Mouse (Mus musculus) gastrocnemius, adult 2 months (tissue): ENCODE results near the gene Bag5. TPM values are rescaled to one million over a fixed set of nuclear protein-coding genes. Genes with fewer than 3 reads are reported as not detected.
"Not testable (repeated sequence)": the region's sequence is repeated elsewhere in the genome, so short reads cannot be mapped to it uniquely, and the experiment has no call there.

Source experiments
- DNase-seq: peaks from one replicate; pipeline ENCODE4 v3.0.0; 2022
- H3K27ac ChIP-seq: fragments of 200-600 bp; 2 replicates; pipeline ENCODE4 v1.8.1; 2022; ENCODE audit warnings: mild to moderate bottlenecking
- H3K4me3 ChIP-seq: fragments of 200-600 bp; 2 replicates; pipeline ENCODE4 v1.8.1; 2022; ENCODE audit warnings: mild to moderate bottlenecking, moderate library complexity
- CTCF ChIP-seq: fragments of 200-600 bp; IDR thresholded peaks from 2 replicates; pipeline ENCODE4 v1.8.1; 2022; ENCODE audit warnings: antibody characterized with exemption, mild to moderate bottlenecking, moderate library complexity
- intact Hi-C: fragments of 180-260 bp; cut with DNase I; formaldehyde crosslinking; loops from one replicate; pipeline ENCODE4 v1.15.1; 2025
- total RNA-seq, 2 experiments: library from RNA; stranded (reverse); gene quantifications; 2 replicates each; pipeline ENCODE4 v1.2.3; 2021

The Bag5 gene
- total RNA-seq, 2 experiments from 2014 or later, result 14.7 to 19.2 TPM

DNA sequence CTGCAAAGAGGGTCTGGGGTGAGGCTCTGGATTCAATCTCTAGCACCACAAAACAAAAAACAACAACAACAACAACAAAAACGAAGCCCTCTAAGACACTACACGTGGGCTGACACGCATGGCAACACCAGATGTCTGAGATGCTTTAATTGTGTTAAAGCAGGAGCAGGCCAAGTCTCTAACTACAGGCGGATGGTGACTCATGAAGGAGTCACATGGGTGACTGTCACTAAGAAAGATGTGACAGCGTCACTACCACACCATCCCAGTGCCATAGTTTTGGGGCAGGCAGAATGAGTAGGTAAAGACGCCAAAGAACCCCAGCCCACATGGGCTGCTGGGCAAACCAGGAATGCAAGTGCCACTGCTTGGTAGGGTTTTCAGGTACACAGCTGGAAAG lies 39.4 kb upstream of the Bag5 start:
- TF ChIP-seq CTCF, result no peak
- H3K27ac ChIP-seq, result peak overlapping the region; percentile 48
- intact Hi-C loops, result no loop called here
- DNase-seq, result no peak
- no peak overlapping the region for H3K4me3 ChIP-seq

DNA sequence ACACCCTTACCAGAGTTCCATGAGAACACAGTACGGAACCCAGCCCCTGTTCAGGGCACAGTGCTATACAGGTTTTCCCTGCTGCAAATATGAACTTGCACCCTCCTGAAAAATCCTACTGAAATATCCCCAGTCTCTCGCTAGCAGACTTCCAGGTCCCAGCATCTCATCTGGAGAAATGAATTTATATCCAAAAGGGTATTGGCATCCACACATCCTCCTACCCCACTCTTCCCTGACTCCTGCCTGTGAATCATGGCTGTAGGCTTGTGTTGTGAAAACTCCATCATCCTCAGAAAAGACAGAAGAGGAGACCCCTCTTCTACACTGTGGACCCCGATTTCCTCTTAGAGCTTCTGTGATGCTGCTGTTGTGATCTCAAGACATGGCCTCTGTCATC lies 37.7 kb upstream of the Bag5 start:
- DNase-seq, result no peak
- Histone ChIP-seq H3K4me3 (no peak overlapping the region), H3K27ac (no peak overlapping the region)
- intact Hi-C loops, result no loop called here
- no peak for TF ChIP-seq CTCF

DNA sequence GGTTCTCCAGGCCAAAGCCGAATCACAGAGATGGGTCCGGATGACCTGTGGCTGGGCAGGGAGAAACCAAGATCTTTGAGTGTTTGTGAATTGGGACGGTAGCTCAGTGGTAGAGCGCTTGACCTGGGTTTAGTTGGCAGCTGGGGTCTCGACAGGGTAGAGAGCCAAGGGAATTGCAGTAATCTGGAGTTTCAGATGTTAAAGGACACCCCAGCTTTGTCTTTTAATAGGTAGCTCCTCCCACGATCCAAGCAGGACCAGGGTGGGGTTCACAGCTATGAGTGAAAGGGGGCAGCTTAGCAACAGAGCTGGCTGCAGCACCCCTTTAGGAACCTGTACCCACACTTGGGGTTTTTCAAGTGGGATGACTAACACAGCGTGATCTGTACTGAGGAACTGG lies 34.4 kb upstream of the Bag5 start:
- no peak for DNase-seq
- no peak for TF ChIP-seq CTCF
- H3K4me3 ChIP-seq, result no peak overlapping the region
- intact Hi-C loops, result loop anchor here (10.0 kb wide), 1 partner anchor 207 kb away; no protein-coding TSS in a partner anchor
- H3K27ac ChIP-seq, result no peak overlapping the region

DNA sequence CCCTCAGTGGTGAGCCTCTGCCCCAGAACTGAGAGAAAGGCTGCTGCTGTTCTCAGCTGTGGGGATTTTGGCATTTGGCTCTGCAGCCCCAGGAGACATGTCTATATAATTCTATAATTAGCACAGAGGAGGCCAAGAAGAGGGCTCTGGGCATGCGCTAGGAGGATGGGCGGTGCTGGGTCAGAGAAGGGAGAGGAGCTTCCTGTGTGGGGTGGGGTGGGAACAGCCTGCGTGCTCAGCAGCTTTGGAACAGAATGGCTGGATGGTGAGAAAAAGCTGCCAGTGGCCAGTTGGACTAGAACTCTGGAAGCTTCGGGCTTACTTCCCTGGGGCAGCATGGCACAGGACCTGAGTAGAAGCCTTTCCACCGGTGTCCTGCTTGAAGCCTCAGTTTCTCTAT lies 33.0 kb upstream of the Bag5 start:
- H3K4me3 ChIP-seq, result peak overlapping the region; percentile 57
- peak overlapping the region; percentile 73 for H3K27ac ChIP-seq
- no peak for TF ChIP-seq CTCF
- intact Hi-C loops, result loop anchor here (10.0 kb wide), 1 partner anchor 209 kb away; no protein-coding TSS in a partner anchor
- peak; percentile 89 for DNase-seq

DNA sequence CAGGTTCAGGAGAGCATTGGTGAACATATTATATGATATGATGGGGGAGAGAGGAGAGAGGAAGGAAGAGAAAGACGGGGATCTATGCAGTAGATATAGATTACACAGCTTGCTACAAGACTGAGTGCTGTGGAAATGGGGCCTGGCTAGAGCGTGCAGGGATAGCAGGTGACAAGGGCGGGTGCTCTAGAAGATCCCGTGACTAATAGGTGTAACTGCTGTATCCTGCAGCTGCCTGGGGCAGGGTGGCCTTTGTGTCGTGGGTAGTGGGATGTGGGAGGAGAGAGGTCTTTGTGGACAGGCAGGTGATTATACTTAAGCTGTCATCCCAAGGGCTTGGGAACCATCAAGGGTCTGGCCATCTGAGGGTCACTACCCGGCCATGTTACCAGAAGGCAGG lies 32.2 kb upstream of the Bag5 start:
- H3K27ac ChIP-seq, result peak overlapping the region; percentile 73
- TF ChIP-seq CTCF, result no peak

DNA sequence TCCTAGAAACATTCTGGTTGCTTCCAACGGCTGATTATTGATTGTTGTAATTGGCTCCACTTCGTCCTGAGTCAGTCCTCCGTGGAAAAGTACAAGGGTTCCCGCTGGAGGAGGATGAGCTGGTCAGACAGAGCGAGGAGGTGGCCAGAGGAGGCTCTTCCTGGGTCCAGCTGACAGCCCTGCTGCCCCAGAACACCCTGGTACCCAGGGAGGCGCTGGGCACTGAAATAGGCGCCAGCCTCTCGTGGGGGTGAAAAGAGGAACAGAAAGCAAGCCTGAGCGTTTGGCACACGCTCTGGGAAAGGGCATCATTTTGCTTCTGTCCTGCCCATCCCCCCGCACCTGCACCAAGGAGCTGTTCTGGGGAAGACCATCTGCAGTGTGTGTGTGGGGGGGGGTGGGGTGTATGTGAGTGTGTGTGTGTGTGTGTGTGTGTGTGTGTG lies 30.9 kb upstream of the Bag5 start:
- Histone ChIP-seq H3K27ac (peak overlapping the region; percentile 49; the same call in 1 of the 2 replicates), H3K4me3 (no peak overlapping the region)
- DNase-seq, result peak; percentile 49
- intact Hi-C loops, result loop anchor here (10.0 kb wide), 1 partner anchor 211 kb away; no protein-coding TSS in a partner anchor
- TF ChIP-seq CTCF, result no peak

More for the DNA sequence above, 32.2 kb upstream of the Bag5 start:
- no peak overlapping the region for H3K4me3 ChIP-seq
- no peak for DNase-seq
- intact Hi-C loops, result loop anchor here (10.0 kb wide), 1 partner anchor 210 kb away; no protein-coding TSS in a partner anchor

DNA sequence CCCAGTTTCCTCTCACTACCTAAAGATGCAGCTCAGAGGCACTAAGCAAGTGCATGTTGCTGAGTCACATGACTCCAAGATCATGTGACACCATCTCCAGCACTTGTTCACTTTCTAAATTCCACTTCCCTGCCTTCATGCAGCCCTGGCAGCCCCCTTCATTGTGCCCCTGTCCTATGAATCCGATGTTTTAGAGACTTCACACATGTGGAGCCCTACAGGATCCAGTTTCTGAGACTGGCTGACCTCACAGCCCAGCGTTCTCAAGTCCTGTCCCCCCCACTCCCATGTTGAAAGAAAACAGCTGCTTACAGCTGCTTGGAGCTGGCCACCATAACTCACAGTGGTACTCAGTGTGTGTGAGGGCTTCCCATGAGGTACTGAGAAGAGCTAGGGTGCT lies 30.4 kb upstream of the Bag5 start:
- peak overlapping the region; percentile 49 for H3K27ac ChIP-seq
- no peak for DNase-seq
- intact Hi-C loops, result loop anchor here (10.0 kb wide), 1 partner anchor 211 kb away; no protein-coding TSS in a partner anchor

DNA sequence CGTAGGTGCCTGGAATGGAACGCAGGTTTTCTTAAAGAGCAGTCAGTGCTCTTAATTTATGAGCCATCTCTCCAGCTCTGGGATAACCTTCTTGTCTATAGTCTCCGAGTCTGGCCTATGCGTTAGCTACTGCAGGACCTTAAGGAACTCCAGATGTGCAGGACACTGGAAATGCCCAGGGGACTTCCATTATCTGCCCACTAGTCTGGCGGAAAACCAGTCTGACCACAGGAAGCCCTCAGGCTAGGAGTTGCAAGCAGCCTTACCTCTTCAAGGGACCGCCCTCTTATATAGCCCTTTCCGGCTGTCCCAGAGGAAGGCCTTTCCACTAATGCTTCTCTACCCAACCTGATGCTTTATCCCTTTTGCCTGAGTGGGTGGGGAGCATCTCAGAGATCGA lies 28.3 kb upstream of the Bag5 start:
- intact Hi-C loops, result loop anchor here (10.0 kb wide), 1 partner anchor 213 kb away; no protein-coding TSS in a partner anchor
- no peak for DNase-seq
- H3K4me3 ChIP-seq, result no peak overlapping the region

More for the DNA sequence above, 30.4 kb upstream of the Bag5 start:
- no peak overlapping the region for H3K4me3 ChIP-seq
- TF ChIP-seq CTCF, result no peak

DNA sequence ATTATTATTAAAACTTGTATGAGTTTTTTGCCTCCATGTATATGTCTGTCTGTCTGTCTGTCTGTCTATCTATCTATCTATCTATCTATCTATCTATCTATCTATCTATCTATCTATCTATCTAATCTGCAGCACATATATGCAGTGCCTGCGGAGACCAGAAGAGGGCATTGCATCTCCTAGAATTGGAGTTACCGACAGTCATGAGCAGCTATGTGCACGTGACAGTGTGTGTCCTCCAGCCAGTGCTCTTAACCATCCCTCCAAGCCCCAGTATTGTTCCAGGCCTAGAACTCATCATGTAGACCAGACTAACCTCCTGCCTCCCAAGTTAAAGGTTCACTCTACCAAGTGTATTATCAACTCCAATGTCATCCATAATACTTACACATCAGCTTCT lies 25.7 kb upstream of the Bag5 start:
- Histone ChIP-seq H3K4me3 (no peak overlapping the region), H3K27ac (no peak overlapping the region)
- TF ChIP-seq CTCF, result peak; percentile 65
- peak; percentile 77 for DNase-seq
- intact Hi-C loops, result no loop called here

More for the DNA sequence above, 28.3 kb upstream of the Bag5 start:
- TF ChIP-seq CTCF, result no peak
- H3K27ac ChIP-seq, result no peak overlapping the region

DNA sequence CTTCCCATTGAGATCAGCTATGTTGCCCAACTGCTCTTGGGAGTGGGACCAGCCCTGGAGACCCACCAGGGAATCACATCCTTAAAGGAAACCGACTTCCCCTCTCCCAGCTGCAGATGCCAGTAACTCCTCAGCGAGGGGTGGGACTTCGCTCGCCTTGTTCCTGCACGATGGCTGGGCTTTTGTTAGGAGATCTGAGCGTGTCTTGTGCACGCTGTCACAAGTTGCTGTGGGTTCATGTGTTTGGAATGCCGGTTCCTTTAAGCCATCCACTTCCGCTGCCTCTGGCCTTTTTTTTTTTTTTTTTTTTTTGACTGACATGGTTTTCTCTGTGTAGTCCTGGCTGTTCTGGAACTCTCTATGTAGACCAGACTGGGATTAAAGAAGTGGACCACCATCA lies 24.3 kb upstream of the Bag5 start:
- no peak for DNase-seq
- TF ChIP-seq CTCF, result no peak
- Histone ChIP-seq H3K27ac (no peak overlapping the region), H3K4me3 (no peak overlapping the region)
- intact Hi-C loops, result no loop called here

DNA sequence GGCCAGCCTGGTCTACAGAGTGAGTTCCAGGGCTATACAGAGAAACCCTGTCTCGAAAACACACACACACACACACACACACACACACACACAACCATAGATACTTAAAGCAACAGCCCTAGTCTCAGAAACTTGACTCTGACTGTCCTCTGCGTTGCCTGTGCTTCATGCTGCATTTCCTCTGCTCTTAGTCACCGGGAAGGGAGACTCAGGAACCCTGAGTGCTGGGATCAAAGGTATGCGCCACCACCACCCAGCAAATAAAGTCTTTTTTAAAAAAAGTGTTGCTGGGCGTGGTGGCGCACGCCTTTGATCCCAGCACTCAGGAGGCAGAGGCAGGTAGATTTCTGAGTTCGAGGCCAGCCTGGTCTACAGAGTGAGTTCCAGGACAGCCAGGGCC lies 23.6 kb upstream of the Bag5 start:
- H3K27ac ChIP-seq, H3K4me3 ChIP-seq, DNase-seq, intact Hi-C loops: not testable (repeated sequence)

DNA sequence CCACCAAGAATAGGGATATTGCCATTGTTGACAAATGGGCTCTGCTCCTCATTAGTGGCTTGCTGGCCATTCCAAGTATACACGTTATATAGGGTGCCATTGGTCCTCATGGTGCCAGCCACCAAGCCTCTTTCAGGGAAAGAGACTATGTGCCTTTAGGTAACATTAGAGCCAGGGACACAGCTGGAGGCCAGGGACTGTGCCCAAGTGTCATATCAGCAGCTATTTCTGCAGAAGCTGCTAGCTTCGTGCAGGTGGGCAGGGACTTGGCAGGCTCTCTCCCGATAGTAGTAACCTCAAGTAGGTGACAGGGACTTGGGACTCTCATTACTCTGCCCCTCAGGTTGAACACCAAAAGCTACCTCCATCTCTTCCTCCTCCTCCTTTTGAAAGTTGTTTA lies 21.9 kb upstream of the Bag5 start:
- intact Hi-C loops, result loop anchor here (5.0 kb wide), 1 partner anchor 38 kb away; no protein-coding TSS in a partner anchor
- H3K4me3 ChIP-seq, result no peak overlapping the region
- TF ChIP-seq CTCF, result no peak
- no peak for DNase-seq
- no peak overlapping the region for H3K27ac ChIP-seq

DNA sequence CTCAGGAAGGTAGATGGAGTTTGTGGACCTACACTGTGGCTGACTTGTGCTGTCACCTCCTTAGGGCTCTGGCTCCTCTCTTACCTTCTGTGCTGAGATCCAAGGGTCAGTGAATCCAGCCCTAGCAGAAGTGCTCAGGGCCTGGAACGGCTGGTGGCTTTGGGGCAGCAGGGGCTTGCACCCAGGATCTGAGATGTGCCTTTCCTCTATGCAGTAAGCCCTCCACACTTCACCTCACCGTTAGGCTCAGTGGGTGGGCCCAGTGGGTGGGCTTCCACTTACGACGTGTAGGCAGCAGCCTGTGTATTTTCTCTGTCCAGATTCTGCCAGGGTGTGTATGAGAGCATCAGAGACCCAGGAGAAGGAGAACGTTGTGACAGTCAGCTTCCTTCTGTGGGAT lies 19.9 kb upstream of the Bag5 start:
- peak overlapping the region; percentile 79 for H3K27ac ChIP-seq
- no peak overlapping the region for H3K4me3 ChIP-seq
- DNase-seq, result no peak
- intact Hi-C loops, result loop anchor here (1.0 to 5.0 kb wide), 2 partner anchors 36 to 65 kb away; no protein-coding TSS in a partner anchor
- TF ChIP-seq CTCF, result no peak
